Mouse (Mus musculus) liver, postnatal 0 days (tissue): Measurements from ENCODE around the gene Hoxd10. TPM values are rescaled to one million over a fixed set of nuclear protein-coding genes. Genes with fewer than 3 reads are reported as not detected.

Experiments used
- ATAC-seq: fragments of 200-750 bp; cut with Nextera tagmentation; 2 replicates; pipeline ENCODE4 v1.8.0; 2017; ENCODE audit warnings: mild to moderate bottlenecking, moderate library complexity
- DNase-seq: peaks from one replicate; pipeline ENCODE4 v3.0.0-alpha.2; 2016
- H3K27ac ChIP-seq: fragments of 300-500 bp; sonication (generic); 2 replicates; pipeline ENCODE4 v1.5.1; 2014; ENCODE audit warnings: antibody characterized with exemption, moderate library complexity, mild to moderate bottlenecking, low read depth
- H3K27me3 ChIP-seq: fragments of 300-500 bp; sonication (generic); 2 replicates; pipeline ENCODE4 v1.6.1; 2014; ENCODE audit warnings: low read length, control low read depth, mixed read lengths; ENCODE audit not compliant: insufficient read depth
- H3K36me3 ChIP-seq: fragments of 300-500 bp; sonication (generic); replicated peaks from 2 replicates; pipeline ENCODE4 v1.6.1; 2014; ENCODE audit warnings: mild to moderate bottlenecking, control low read depth, low read length, moderate library complexity, mixed read lengths; ENCODE audit not compliant: insufficient read depth
- H3K4me1 ChIP-seq: fragments of 300-500 bp; sonication (generic); 2 replicates; pipeline ENCODE4 v1.6.1; 2014; ENCODE audit warnings: antibody characterized with exemption, mild to moderate bottlenecking, control low read depth; ENCODE audit not compliant: insufficient read depth
- H3K4me2 ChIP-seq: fragments of 300-500 bp; sonication (generic); 2 replicates; pipeline ENCODE4 v1.6.1; 2014; ENCODE audit warnings: low read depth, mild to moderate bottlenecking, low read length, moderate library complexity, mixed read lengths
- H3K4me3 ChIP-seq: fragments of 300-500 bp; sonication (generic); 2 replicates; pipeline ENCODE4 v1.5.1; 2014; ENCODE audit warnings: low read depth, low read length
- H3K9ac ChIP-seq: fragments of 300-500 bp; sonication (generic); replicated peaks from 2 replicates; pipeline ENCODE4 v1.6.1; 2014; ENCODE audit warnings: mild to moderate bottlenecking, moderate library complexity
- H3K9me3 ChIP-seq: fragments of 300-500 bp; sonication (generic); 2 replicates; pipeline ENCODE4 v1.6.1; 2016; ENCODE audit warnings: mild to moderate bottlenecking, control low read depth, low read length, mixed read lengths
- CTCF ChIP-seq: sonication (generic); IDR thresholded peaks from 2 replicates; pipeline ENCODE4 v1.5.1; 2016; ENCODE audit warnings: antibody characterized with exemption, low read depth
- EP300 ChIP-seq: IDR thresholded peaks from 2 replicates; pipeline ENCODE4 v1.6.1; 2016; ENCODE audit warnings: antibody characterized with exemption, low read depth, mild to moderate bottlenecking
- WGBS: fragments of 180-500 bp; shearing (Covaris S2); extraction: QIAGEN DNeasy Blood & Tissue Kit; methylation state at CpG from one replicate; pipeline ENCODE4 v1.1.7; 2014; ENCODE audit not compliant: insufficient replicate concordance; 5-methylcytosine and 5-hydroxymethylcytosine counted together
- polyA plus RNA-seq: library from polyadenylated mRNA; unstranded; fragments of >200 nt; fragmentation: Nextera tagmentation; extraction: Ambion mirVana; gene quantifications from 2 replicates; pipeline ENCODE4 v1.2.1, GENCODE M21; 2015

Hoxd10 gene
- polyA plus RNA-seq, 1 experiment from 2014 or later, result not detected

GRCm38 (mm10) chr2:74735851-74736687 is 44.3 kb downstream of the Hoxd10 start:
- H3K36me3 ChIP-seq, result no peaks in the 10 kb centered on the region
- no peak for TF ChIP-seq CTCF
- TF ChIP-seq EP300, result no peak
- H3K27ac ChIP-seq, result no peak overlapping the region
- DNase-seq (no peak), ATAC-seq (no peak)
- H3K4me1 ChIP-seq, result no peaks in the 10 kb centered on the region; the same call in 1 of the 2 replicates
- no peak overlapping the region for H3K9ac ChIP-seq
- no peak overlapping the region for H3K4me3 ChIP-seq
- H3K27me3 ChIP-seq, result peaks cover 99% of the 10 kb centered on the region
- WGBS, result 2% methylated on average over 42 of the region's 42 CpGs
- H3K4me2 ChIP-seq, result peak overlapping the region; percentile 22; the same call in 1 of the 2 replicates
- H3K9me3 ChIP-seq, result no peaks in the 10 kb centered on the region

GRCm38 (mm10) chr2:74736688-74737577 is 45.2 kb downstream of the Hoxd10 start:
- H3K27me3 ChIP-seq, result peaks cover 99% of the 10 kb centered on the region
- TF ChIP-seq CTCF, result no peak
- TF ChIP-seq EP300, result no peak
- H3K4me1 ChIP-seq, result no peaks in the 10 kb centered on the region; the same call in 1 of the 2 replicates
- no peak overlapping the region for H3K9ac ChIP-seq
- no peaks in the 10 kb centered on the region for H3K36me3 ChIP-seq
- no peaks in the 10 kb centered on the region for H3K9me3 ChIP-seq
- no peak overlapping the region for H3K27ac ChIP-seq
- WGBS, result 11% methylated on average over 15 of the region's 15 CpGs
- no peak overlapping the region for H3K4me2 ChIP-seq
- ATAC-seq (no peak), DNase-seq (no peak)
- no peak overlapping the region for H3K4me3 ChIP-seq

- H3K27ac ChIP-seq, result no peak overlapping the region
- ATAC-seq (no peak), DNase-seq (no peak)
- H3K9me3 ChIP-seq, result no peaks in the 10 kb centered on the region
- H3K4me3 ChIP-seq, result no peak overlapping the region
- no peak for TF ChIP-seq EP300
- TF ChIP-seq CTCF, result no peak
- whole genome bisulfite sequencing, result 21% methylated on average over 7 of the region's 7 CpGs
- H3K27me3 ChIP-seq, result peaks cover 98% of the 10 kb centered on the region
- no peaks in the 10 kb centered on the region; the same call in 1 of the 2 replicates for H3K4me1 ChIP-seq
- H3K36me3 ChIP-seq, result no peaks in the 10 kb centered on the region
- H3K4me2 ChIP-seq, result no peak overlapping the region
- H3K9ac ChIP-seq, result no peak overlapping the region
Measured at GRCm38 (mm10) chr2:74737578-74738070, 45.9 kb downstream of the Hoxd10 start.

- DNase-seq (no peak), ATAC-seq (no peak)
- Histone ChIP-seq H3K4me3 (no peak overlapping the region), H3K27me3 (peaks cover 98% of the 10 kb centered on the region), H3K4me1 (no peaks in the 10 kb centered on the region), H3K9ac (no peak overlapping the region), H3K27ac (no peak overlapping the region), H3K9me3 (no peaks in the 10 kb centered on the region), H3K4me2 (no peak overlapping the region), H3K36me3 (no peaks in the 10 kb centered on the region)
- 4% methylated on average over 20 of the region's 20 CpGs for WGBS
- TF ChIP-seq EP300, result no peak
- TF ChIP-seq CTCF, result no peak
Measured at GRCm38 (mm10) chr2:74738623-74739475, 47.1 kb downstream of the Hoxd10 start.

- Histone ChIP-seq H3K27me3 (peaks cover 98% of the 10 kb centered on the region), H3K9me3 (no peaks in the 10 kb centered on the region), H3K4me2 (no peak overlapping the region), H3K27ac (no peak overlapping the region), H3K4me1 (no peaks in the 10 kb centered on the region), H3K4me3 (no peak overlapping the region), H3K9ac (no peak overlapping the region), H3K36me3 (no peaks in the 10 kb centered on the region)
- TF ChIP-seq EP300 (no peak), CTCF (no peak)
- WGBS, result 18% methylated on average over 2 of the region's 2 CpGs
- ATAC-seq, result no peak
- DNase-seq, result no peak
Measured at GRCm38 (mm10) chr2:74739476-74739800, 47.7 kb downstream of the Hoxd10 start.
